Mouse (Mus musculus) olfactory bulb, adult 2 months (tissue): ENCODE data around the gene Car8.

Source experiments
- CTCF ChIP-seq: fragments of 200-500 bp; IDR thresholded peaks from 2 replicates; pipeline ENCODE4 v1.5.1; 2012; ENCODE audit warnings: low read depth, mild to moderate bottlenecking, low read length, moderate library complexity; ENCODE audit not compliant: insufficient read depth
- POLR2A ChIP-seq: fragments of 200-500 bp; IDR thresholded peaks from 2 replicates; pipeline ENCODE4 v1.6.1; 2012; ENCODE audit warnings: mild to moderate bottlenecking, low read depth, low read length, moderate library complexity; ENCODE audit not compliant: insufficient read depth

GRCm38 (mm10) chr4:8201631-8202030, 37.2 kb downstream of the Car8 start:
- TF ChIP-seq CTCF (no peak), POLR2A (no peak)
